Mouse (Mus musculus) heart, postnatal 0 days (tissue): ENCODE data around the gene Elp4. TPM values are rescaled to one million over a fixed set of nuclear protein-coding genes. Genes with fewer than 3 reads are reported as not detected.

ENCODE experiments used
- ATAC-seq: fragments of 200-750 bp; cut with Nextera tagmentation; 2 replicates; pipeline ENCODE4 v1.8.0; 2017; ENCODE audit warnings: low read depth, moderate number of reproducible peaks, moderate library complexity; ENCODE audit not compliant: insufficient read depth
- DNase-seq: peaks from one replicate; pipeline ENCODE4 v3.0.0-alpha.2; 2016; ENCODE audit warnings: low spot score
- H3K27ac ChIP-seq: fragments of 300-500 bp; sonication (generic); 2 replicates; pipeline ENCODE4 v1.5.1; 2014; ENCODE audit warnings: low read depth, mild to moderate bottlenecking
- H3K27me3 ChIP-seq: fragments of 300-500 bp; sonication (generic); 2 replicates; pipeline ENCODE4 v1.6.1; 2014; ENCODE audit warnings: low read length, mixed read lengths; ENCODE audit not compliant: control insufficient read depth, insufficient read depth
- H3K36me3 ChIP-seq: fragments of 300-500 bp; sonication (generic); replicated peaks from 2 replicates; pipeline ENCODE4 v1.6.1; 2014; ENCODE audit warnings: low read length, mixed read lengths; ENCODE audit not compliant: control insufficient read depth, insufficient read depth
- H3K4me1 ChIP-seq: fragments of 300-500 bp; sonication (generic); 2 replicates; pipeline ENCODE4 v1.6.1; 2014; ENCODE audit warnings: antibody characterized with exemption; ENCODE audit not compliant: control insufficient read depth, insufficient read depth
- H3K4me2 ChIP-seq: fragments of 300-500 bp; sonication (generic); 2 replicates; pipeline ENCODE4 v1.6.1; 2014; ENCODE audit warnings: low read depth, mild to moderate bottlenecking, low read length, moderate library complexity
- H3K4me3 ChIP-seq: fragments of 300-500 bp; sonication (generic); 2 replicates; pipeline ENCODE4 v1.5.1; 2014; ENCODE audit warnings: low read depth, low read length
- H3K9ac ChIP-seq: fragments of 300-500 bp; sonication (generic); replicated peaks from 2 replicates; pipeline ENCODE4 v1.6.1; 2014; ENCODE audit warnings: low read depth, low read length, mixed read lengths
- H3K9me3 ChIP-seq: fragments of 300-500 bp; sonication (generic); replicated peaks from 2 replicates; pipeline ENCODE4 v1.6.1; 2016; ENCODE audit warnings: low read length; ENCODE audit not compliant: control insufficient read depth
- CTCF ChIP-seq: IDR thresholded peaks from 2 replicates; pipeline ENCODE4 v1.5.1; 2016; ENCODE audit warnings: antibody characterized with exemption, control low read depth, low read depth
- EP300 ChIP-seq: IDR thresholded peaks from 2 replicates; pipeline ENCODE4 v1.6.1; 2016; ENCODE audit warnings: antibody characterized with exemption, low read depth
- WGBS: fragments of 180-500 bp; shearing (Covaris S2); extraction: QIAGEN DNeasy Blood & Tissue Kit; methylation state at CpG from one replicate; pipeline ENCODE4 v1.1.7; 2014; 5-methylcytosine and 5-hydroxymethylcytosine counted together
- polyA plus RNA-seq: library from polyadenylated mRNA; unstranded; fragments of >200 nt; fragmentation: Nextera tagmentation; extraction: Ambion mirVana; gene quantifications from 2 replicates; pipeline ENCODE4 v1.2.1, GENCODE M21; 2015
- total RNA-seq: library from RNA; depleted of rRNA; stranded (reverse); fragments of >200 nt; gene quantifications from 2 replicates; pipeline ENCODE4 v1.2.3, GENCODE M21; 2014; ENCODE audit warnings: low replicate concordance; rRNA removed

Gene Elp4
- total and polyA plus RNA-seq, 2 experiments from 2014 or later = 3.0 to 13.1 TPM

DNA sequence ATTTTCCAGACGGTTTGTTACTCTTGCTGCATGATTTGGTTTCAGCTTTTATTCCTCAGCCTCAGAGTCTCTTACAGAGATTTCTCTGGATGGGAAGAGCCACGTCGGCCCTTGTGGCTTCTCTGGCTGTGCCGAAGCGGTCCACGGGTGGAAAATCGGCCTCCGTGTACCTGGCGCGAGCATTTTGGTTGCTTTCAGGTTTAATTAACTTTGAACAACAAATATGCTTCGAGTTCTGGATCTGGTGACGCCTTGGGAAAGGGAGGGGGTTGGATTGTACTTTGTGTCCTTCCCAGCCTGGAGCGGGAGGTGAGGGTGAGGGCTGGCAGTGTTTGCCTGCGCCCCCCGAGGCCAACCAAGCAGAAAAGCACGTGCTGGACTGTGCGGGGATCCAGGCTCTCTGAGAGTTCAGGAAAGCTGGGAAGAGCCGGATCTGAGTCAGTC lies 242.7 kb downstream of the Elp4 start:
- ATAC-seq (no peak), DNase-seq (no peak)
- WGBS = 3% methylated on average over 18 of the region's 18 CpGs
- H3K4me1 ChIP-seq = no peaks in the 10 kb centered on the region
- no peak overlapping the region for H3K9ac ChIP-seq
- H3K9me3 ChIP-seq = no peaks in the 10 kb centered on the region
- peaks cover 98% of the 10 kb centered on the region for H3K27me3 ChIP-seq
- no peaks in the 10 kb centered on the region for H3K36me3 ChIP-seq
- no peak overlapping the region for H3K27ac ChIP-seq
- H3K4me2 ChIP-seq = no peak overlapping the region
- TF ChIP-seq EP300 = no peak
- TF ChIP-seq CTCF = no peak
- no peak overlapping the region for H3K4me3 ChIP-seq

GRCm38 (mm10) chr2:105660874-105661622 lies 243.3 kb downstream of the Elp4 start:
- no peak for DNase-seq
- Histone ChIP-seq H3K4me2 (no peak overlapping the region), H3K9me3 (no peaks in the 10 kb centered on the region), H3K4me3 (no peak overlapping the region; the same call in 1 of the 2 replicates), H3K4me1 (no peaks in the 10 kb centered on the region), H3K36me3 (no peaks in the 10 kb centered on the region), H3K27me3 (peaks cover 98% of the 10 kb centered on the region), H3K27ac (no peak overlapping the region), H3K9ac (no peak overlapping the region)
- 3% methylated on average over 26 of the region's 26 CpGs for WGBS
- TF ChIP-seq EP300 (no peak), CTCF (no peak)
- no peak for ATAC-seq

DNA sequence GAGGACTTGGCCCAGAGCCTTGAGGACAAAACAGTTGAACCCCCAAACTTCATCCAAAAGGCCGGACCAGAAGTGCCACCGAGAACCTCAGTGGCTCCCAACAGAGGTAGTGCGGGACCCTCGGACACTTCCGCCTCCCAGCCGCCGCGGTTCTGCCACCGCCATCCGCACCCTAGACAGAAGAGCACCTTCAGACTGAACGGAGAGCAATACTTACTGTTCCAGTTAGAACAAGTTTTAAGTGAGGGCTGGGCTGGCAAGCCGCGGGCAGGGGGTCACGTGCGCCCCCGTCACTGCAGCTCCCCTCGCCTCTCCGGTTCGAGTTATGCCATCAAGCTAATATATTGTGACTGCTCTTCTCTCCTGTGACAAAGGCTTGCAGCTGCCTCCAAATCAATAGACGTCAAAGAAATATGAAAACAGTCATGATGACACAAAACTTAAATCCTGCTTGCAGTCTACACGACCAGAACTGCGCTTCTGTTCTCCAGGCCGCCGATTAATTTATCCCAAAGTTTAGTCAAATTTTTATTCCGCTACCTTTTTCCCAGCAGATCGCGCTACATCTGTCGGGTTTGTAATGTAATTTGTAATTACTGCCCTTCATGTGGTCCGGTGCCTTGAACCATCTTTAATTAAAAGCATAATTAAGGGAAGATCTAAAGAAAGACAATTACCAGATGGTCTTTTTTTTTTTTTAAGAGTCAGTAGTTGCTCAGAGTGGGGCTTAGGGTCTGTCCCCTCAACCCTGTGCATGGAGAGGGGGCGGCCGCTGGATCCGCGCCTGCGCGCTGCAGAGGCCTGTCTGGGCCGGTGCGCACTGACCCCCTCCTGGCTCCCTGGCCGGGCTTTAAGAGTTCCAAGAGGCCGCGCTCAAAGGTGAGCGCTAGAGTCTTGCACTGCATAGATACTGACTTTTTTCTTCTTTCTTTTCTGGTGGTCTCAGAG lies 244.2 kb downstream of the Elp4 start:
- ATAC-seq = no peak
- Histone ChIP-seq H3K4me3 (peak overlapping the region; percentile 11; the same call in 1 of the 2 replicates), H3K9me3 (no peaks in the 10 kb centered on the region), H3K4me1 (no peaks in the 10 kb centered on the region), H3K27me3 (peaks cover 96% of the 10 kb centered on the region), H3K27ac (no peak overlapping the region), H3K9ac (no peak overlapping the region), H3K36me3 (no peaks in the 10 kb centered on the region), H3K4me2 (no peak overlapping the region)
- WGBS = 3% methylated on average over 41 of the region's 41 CpGs
- no peak for DNase-seq
- TF ChIP-seq EP300 (no peak), CTCF (no peak)

DNA sequence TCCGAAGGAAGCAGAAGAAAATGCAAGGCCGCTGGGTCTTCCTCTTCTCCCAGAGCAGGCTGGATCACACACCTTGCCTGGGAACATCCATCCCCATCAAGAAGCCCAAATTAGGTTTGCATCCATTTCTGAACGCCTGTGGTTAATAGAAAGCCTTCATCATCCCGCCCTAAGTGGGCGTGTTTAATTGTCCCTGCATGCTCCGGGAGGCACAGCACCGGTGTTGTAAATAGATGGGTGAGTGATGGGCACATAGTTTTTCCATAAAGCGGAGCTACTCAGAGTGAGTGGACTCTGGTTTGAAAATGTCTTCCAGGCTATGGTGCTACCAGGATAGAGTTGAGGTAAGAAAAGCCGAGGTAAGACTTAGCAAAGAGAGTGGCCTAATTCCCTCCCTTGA lies 245.0 kb downstream of the Elp4 start:
- Histone ChIP-seq H3K27ac (no peak overlapping the region), H3K4me1 (no peaks in the 10 kb centered on the region), H3K9me3 (no peaks in the 10 kb centered on the region), H3K27me3 (peaks cover 94% of the 10 kb centered on the region), H3K4me2 (no peak overlapping the region), H3K4me3 (no peak overlapping the region), H3K36me3 (no peaks in the 10 kb centered on the region), H3K9ac (no peak overlapping the region)
- TF ChIP-seq CTCF (no peak), EP300 (no peak)
- WGBS = 14% methylated on average over 9 of the region's 9 CpGs
- no peak for DNase-seq
- ATAC-seq = no peak

DNA sequence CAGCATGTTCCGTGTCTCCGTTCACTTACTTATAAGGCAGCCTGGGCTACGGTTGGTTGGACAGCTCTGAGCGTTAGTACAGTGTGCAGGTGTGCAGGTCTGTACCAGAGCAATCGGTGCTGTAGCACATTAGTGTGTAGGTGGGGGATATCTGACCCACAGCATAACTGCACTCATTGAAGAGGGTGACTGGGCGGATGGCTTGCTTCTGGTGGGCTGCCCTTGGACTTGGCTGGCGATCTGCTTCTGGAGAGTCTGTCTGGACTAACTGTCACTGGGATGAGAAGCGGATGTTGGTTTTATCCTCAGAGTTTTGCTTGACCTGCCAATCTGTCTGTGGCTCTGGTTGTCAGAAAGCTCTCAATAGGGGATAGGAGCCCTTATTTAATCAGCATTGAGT lies 247.9 kb downstream of the Elp4 start:
- 76% methylated on average over 8 of the region's 8 CpGs for WGBS
- H3K27me3 ChIP-seq = peaks cover 87% of the 10 kb centered on the region
- TF ChIP-seq EP300 (no peak), CTCF (no peak)
- H3K9ac ChIP-seq = no peak overlapping the region
- no peaks in the 10 kb centered on the region for H3K36me3 ChIP-seq
- H3K4me2 ChIP-seq = no peak overlapping the region
- no peaks in the 10 kb centered on the region for H3K9me3 ChIP-seq
- H3K4me3 ChIP-seq = no peak overlapping the region
- H3K27ac ChIP-seq = no peak overlapping the region
- DNase-seq (no peak), ATAC-seq (no peak)
- no peaks in the 10 kb centered on the region for H3K4me1 ChIP-seq

Other genes starting within 250 kb of the Elp4 start
- gene Pax6, start 235.7 kb downstream of the Elp4 start, total RNA-seq = not detected in 2 replicates
- gene Pax6, start 235.7 kb downstream of the Elp4 start, polyA plus RNA-seq = 0.05 and 0.15 TPM in 2 replicates
- gene Immp1l, start 74 bp upstream of the Elp4 start, total RNA-seq = 65.5 and 95.7 TPM in 2 replicates
- gene Immp1l, start 74 bp upstream of the Elp4 start, polyA plus RNA-seq = 167 and 184 TPM in 2 replicates
- gene Dnajc24, start 99.0 kb upstream of the Elp4 start, total RNA-seq = 3.1 and 10.3 TPM in 2 replicates
- 23.9 and 28.8 TPM in 2 replicates for gene Dnajc24, start 99.0 kb upstream of the Elp4 start, polyA plus RNA-seq